Mouse (Mus musculus): ENCODE data around the gene Cox6a1.
"Not testable (repeated sequence)": the region's sequence is repeated elsewhere in the genome, so short reads cannot be mapped to it uniquely, and the experiment has no call there.

Gene Cox6a1

DNA sequence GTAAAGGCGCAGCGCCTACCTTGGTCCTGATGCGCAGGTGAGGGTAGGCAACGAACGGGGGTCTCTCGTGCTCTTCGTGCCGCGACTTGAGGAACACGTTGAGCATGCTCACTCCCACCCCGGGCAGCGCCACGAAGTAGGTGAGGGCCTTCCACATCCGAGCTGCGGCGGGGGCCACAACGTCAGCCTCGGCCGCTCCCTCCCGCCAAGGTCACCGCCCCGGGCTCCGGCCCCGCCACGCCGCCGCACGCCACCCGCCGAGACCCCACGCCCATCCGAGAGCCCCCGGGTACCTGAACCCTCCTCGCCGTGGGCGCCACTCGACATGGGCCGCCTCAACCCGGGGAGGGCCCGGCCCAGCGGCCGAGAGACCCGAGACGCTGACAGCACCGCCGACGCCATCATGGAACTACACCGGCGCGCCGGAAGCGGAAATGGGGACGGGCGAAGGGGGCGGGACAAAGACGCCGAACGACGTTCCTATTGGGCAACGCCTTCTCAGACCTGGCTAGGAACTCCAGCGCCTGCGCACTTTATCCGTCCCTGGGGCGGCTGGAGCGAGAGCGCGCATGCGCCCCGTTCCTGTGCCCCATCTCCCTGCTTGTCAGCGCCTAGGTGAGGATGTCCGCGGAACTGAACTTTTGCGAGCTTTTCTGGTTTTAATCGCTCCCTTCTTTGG is at the start of gene Cox6a1:
TSS of gene Cox6a1 (minus strand) at position 436 of the 679 bp plus-strand sequence.
- DNase-seq (ENCODE audit: low spot score) = peak; percentile 96

- no peak for DNase-seq (ENCODE audit: low spot score)
These were observed 49.3 kb upstream of the Cox6a1 start for GRCm38 (mm10) chr5:115397839-115398780.

DNA sequence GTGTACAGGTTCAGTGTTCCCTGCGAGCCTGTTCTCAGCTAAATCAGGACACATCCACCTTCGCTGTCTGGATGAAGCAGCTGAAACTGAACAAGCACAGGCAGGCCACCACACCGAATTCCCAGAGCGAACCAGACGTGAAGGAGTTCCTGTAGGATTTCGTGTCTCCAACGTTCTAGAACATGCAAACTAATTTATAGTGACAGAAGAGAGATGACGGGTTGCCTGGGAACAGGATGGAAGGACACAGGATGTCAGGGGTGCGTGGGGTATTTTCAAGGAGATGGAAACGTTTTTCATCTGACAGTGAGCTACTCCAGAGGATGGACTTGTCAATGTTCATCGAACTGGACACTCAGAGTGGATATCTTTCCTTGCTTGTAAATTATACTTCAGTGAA is 47.9 kb upstream of the Cox6a1 start:
- no peak for DNase-seq (ENCODE audit: low spot score)

DNA sequence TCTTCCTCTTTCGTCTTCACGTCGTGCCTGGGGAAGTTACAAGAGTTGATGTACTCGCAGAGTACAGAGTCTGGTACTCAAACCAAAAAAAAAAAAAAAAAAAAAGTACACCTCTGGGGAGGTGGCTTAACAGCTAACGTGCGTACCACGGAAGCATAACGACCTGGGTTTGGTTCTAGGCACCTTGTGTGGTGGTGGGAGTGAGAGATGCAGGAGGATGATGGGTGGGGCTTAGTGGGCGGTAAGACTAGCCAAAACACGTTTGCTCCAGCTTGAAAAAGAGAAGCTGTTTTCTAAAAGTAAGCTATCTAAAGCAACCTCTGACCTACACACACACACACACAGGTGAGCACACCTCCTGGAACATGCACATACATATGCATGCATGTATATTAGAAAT is 46.1 kb upstream of the Cox6a1 start:
- no peak for DNase-seq (ENCODE audit: low spot score)

GRCm38 (mm10) chr5:115394223-115394622 is 45.4 kb upstream of the Cox6a1 start:
- DNase-seq (ENCODE audit: low spot score) = no peak

GRCm38 (mm10) chr5:115392969-115393368 is 44.2 kb upstream of the Cox6a1 start:
- no peak for DNase-seq (ENCODE audit: low spot score)

DNA sequence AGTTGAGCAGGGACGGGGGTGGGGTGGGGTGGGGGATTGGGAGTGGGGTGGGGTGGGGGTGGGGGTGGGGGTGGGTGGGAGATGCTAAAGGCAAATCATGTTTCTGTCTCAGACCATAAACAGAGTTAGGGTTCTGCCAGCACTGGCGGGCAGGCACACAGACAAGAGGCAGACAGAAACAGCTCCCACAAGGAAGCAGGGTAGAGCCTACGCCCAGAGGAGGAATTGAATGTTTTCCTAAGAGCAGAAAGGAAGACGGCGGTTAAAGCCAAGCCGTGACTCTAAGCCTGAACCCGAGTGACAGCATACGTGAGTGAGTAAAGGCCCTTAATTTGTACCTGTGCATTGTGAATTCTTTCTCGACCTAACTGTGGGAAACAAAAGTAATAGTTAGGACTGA is 43.2 kb upstream of the Cox6a1 start:
- DNase-seq (ENCODE audit: low spot score) = no peak

GRCm38 (mm10) chr5:115378882-115379281 is 30.1 kb upstream of the Cox6a1 start:
- not testable (repeated sequence) for DNase-seq (ENCODE audit: low spot score)

GRCm38 (mm10) chr5:115375436-115375835 is 26.7 kb upstream of the Cox6a1 start:
- DNase-seq (ENCODE audit: low spot score) = no peak

DNA sequence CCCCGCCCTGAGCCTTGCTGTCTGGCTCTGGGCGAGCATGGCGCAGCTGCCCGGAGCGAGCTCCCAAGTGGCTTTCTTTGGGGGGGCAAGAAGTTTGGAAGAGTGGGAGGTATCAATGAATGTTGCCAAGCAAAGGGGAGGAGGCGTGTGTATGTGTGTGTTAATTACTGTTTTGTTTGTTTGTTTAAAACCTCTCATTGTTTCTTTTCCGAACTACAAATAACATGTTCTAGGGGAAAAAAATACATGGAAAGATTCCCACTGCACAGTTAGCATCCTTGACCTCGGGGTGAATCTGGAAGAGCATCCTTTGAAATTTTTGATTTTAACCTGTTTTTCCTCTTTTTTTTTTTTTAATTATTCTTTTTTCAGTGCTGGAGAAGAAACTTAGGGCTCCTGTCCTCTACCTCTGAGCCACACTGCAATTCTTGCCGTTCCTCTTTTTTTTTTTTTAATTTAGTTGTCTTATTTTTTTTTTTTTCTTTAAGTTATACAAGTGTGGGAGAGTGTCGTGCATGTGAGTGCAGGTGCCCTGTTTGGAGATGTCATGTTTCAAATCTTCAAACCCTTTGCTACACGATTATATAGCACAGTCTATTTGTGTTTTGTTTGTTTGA is 25.5 kb upstream of the Cox6a1 start:
- DNase-seq (ENCODE audit: low spot score) = no peak

GRCm38 (mm10) chr5:115373441-115374203 is 24.8 kb upstream of the Cox6a1 start:
- DNase-seq (ENCODE audit: low spot score) = no peak

DNA sequence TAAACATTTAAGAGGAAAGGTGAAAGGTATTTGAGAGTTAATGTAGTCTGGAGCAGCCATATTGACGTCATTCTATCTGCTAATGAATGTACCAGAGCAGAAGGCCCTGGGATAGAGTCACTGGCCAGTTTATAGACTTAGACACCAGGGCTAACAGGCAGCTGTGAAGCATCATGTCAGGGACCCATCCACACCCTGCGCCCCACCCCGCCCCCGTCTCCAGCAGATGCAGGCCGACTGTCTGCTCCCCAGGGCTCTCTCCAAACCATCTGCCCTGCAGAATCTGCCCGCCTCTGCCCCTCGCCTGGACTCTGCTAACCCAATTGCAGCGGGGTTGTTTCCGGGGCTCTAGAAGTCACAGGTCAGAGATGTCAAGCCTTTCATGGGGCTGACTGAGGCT is 23.0 kb upstream of the Cox6a1 start:
- no peak for DNase-seq (ENCODE audit: low spot score)

DNA sequence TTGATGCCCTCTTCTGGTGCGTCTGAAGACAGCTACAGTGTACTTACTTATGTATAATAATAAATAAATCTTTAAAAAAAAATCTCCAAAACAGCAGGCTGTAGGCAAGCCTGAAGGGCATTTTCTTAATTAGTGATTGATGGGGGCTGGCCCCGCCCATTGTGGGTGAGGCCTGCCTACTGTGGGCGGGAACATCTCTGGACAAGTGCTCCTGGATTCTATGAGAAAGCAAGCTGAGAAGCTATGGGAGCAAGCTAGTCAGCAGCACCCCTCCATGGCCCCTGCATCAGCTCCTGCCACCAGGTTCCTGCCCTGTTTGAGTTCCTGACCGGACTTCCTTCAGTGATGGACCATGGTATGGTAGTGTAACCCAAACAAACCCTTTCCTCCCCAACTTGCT is 16.0 kb upstream of the Cox6a1 start:
- DNase-seq (ENCODE audit: low spot score) = no peak

GRCm38 (mm10) chr5:115362819-115363714 is 14.3 kb upstream of the Cox6a1 start:
- no peak for DNase-seq (ENCODE audit: low spot score)

GRCm38 (mm10) chr5:115362216-115362615 is 13.4 kb upstream of the Cox6a1 start:
- no peak for DNase-seq (ENCODE audit: low spot score)

GRCm38 (mm10) chr5:115359851-115360372 is 11.1 kb upstream of the Cox6a1 start:
- no peak for DNase-seq (ENCODE audit: low spot score)

- DNase-seq (ENCODE audit: low spot score) = no peak
These were observed 10.7 kb upstream of the Cox6a1 start for GRCm38 (mm10) chr5:115359438-115359837.

GRCm38 (mm10) chr5:115358872-115359271 is 10.1 kb upstream of the Cox6a1 start:
- DNase-seq (ENCODE audit: low spot score) = peak; percentile 67

DNA sequence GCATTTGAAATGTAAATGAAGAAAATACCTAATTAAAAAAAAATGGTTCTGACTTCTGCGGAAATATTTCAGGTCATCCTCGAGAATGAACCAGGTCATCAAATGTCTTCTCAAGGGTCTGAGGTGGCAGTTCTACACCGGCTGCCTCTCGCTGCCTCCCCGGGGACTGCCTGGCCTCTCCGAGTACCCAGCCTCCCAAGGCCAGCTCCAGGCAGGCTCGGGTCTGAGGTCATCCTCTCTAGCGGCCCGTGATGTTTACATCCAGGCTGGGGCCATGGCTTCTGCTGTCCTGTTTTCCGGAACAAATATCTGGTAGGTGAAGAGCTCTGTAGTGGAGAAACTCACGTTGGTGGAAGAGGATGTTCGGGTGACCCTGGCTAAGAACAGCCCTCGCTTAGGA is 6.3 kb upstream of the Cox6a1 start:
- no peak for DNase-seq (ENCODE audit: low spot score)

DNA sequence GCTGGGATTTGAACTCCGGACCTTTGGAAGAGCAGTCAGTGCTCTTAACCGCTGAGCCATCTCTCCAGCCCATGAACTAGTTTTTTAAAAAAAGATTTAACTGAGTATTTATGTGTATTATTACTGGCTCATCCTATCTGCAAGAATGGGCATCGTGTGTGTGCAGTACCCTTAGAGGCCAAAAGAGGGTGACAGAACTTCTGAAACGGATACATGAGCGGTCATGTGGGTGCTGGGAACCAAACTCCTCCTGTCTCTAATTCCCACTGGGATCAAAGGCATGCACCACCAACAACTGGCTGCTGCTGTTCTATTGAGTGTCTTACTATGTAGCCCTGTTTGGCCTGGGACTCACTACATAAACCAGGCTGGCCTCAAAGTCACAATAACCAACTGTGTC is 2.6 kb upstream of the Cox6a1 start:
- no peak for DNase-seq (ENCODE audit: low spot score)

GRCm38 (mm10) chr5:115349225-115349555 is 409 bp upstream of the Cox6a1 start:
- no peak for DNase-seq (ENCODE audit: low spot score)

Measured in urinary bladder, postnatal 10 days (tissue).